In the genomic region with DNA sequence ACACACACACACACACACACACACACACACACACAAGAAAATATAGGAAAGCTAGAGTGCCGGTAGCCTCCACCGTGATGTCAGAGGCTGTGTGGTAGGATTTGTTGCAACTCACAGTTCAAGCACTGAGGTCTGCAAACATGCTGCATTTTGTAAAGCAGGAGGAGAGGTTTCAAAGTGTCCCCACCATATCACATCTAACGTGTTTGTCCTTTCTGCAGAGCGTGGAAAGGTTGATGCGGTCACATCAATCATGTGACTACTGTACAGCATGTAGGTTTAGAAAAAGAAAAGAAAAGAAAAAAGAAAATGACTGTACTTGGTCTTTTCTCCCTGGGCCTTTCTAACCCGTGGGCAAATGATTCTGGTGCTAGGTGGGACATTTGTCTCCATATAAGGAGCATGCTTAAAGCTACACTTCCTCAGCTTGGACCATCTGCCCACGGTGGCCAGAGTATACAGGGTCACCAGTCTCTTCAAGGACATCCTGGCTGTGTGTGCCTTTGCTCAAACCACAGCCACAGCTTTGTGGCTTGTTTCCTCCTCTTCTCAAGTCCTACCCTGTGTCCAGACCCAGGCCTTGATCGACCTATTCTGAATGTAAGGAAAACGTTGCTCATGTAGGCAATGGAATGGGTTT, we compare ENCODE assay signal across 26 mouse cellular contexts. TPM values are rescaled to one million over a fixed set of nuclear protein-coding genes. Genes with fewer than 3 reads are reported as not detected.
DNase-seq lines count a peak whose midpoint lies in the region; TF ChIP-seq lines count a peak whose summit lies in the region.
"Had no signal": no experiment of that assay in that cellular context is flagged by ENCODE, and none has a peak within 500 bp of the region (broad histone marks: within the 10 kb centered on the region; RNA-seq: fewer than 3 reads in every experiment).

No protein-coding gene starts in this region.

- 32% methylated on average over 9 of the region's 9 CpGs for WGBS in spleen, adult 2 months
- WGBS in bone marrow, adult 2 months, result 44% methylated on average over 9 of the region's 9 CpGs
- 62% methylated on average over 9 of the region's 9 CpGs for WGBS in heart, adult 2 months

- peaks cover 56% of the 10 kb centered on the region; the same call in 1 of the 2 replicates for H3K4me1 ChIP-seq in spleen, adult 2 months (ENCODE audit: control insufficient read depth, insufficient read depth, insufficient read length)
- H3K4me1 ChIP-seq in bone marrow, adult 2 months (ENCODE audit: control insufficient read depth, insufficient read depth, low read length), result peaks cover 10% of the 10 kb centered on the region
- no peaks in the 10 kb centered on the region for H3K4me1 ChIP-seq in heart, adult 2 months (ENCODE audit: control insufficient read depth, insufficient read depth, low read length)
- H3K4me1 ChIP-seq: embryonic facial prominence, embryonic 15.5 days had no signal

- DNase-seq in cerebellum, adult 9-10 months, result peak; percentile 43
- no peak for DNase-seq in cerebellum, adult 11 months
- no peak for DNase-seq in spleen, adult 2 months (ENCODE audit: low read depth in 1 of 2, low spot score in 2 of 2)
- no peak for DNase-seq in spleen, postnatal 10 days (ENCODE audit: low spot score in 2 of 2)
- no peak for DNase-seq in heart, adult 2 months
- no peak for DNase-seq in adrenal gland, adult 2 months
- DNase-seq: adrenal gland, postnatal 25 days; cerebellum, adult 9-11 months; forebrain, postnatal 0 days; gastrocnemius, postnatal 10 days; heart, adult 11 months; heart, postnatal 36 days; kidney, postnatal 14 days; lung, embryonic 14.5 days; lung, postnatal 14 days; right cerebral cortex, adult 18-20 months; spleen, adult 18-20 months had no signal

- intact Hi-C loops in heart, adult 2 months (cut with DNase I), result no loop called here

- TF ChIP-seq CTCF in spleen, adult 2 months (IDR thresholded peaks at IDR 0.05; ENCODE audit: extremely low read depth, insufficient read depth, insufficient read length, insufficient replicate concordance), result no peak
- TF ChIP-seq CTCF in bone marrow, adult 2 months (IDR thresholded peaks at IDR 0.05; ENCODE audit: control insufficient read depth, insufficient read depth, low read length), result no peak
- no peak for TF ChIP-seq CTCF in heart, adult 2 months (IDR thresholded peaks at IDR 0.05)

- 0 out of 2 replicates have a peak, but pooled peaks cover 1% of the 10 kb centered on the region for H3K36me3 ChIP-seq in spleen, adult 2 months (ENCODE audit: control insufficient read depth, insufficient read depth, low read length)
- no peaks in the 10 kb centered on the region for H3K36me3 ChIP-seq in heart, adult 2 months (ENCODE audit: control insufficient read depth, insufficient read depth, low read length)
- H3K36me3 ChIP-seq: embryonic facial prominence, embryonic 10.5 days; embryonic facial prominence, embryonic 15.5 days; forebrain, embryonic 12.5 days; limb, embryonic 10.5 days; limb, embryonic 15.5 days; neural tube, embryonic 12.5 days had no signal

- H3K4me3 ChIP-seq in spleen, adult 2 months (ENCODE audit: extremely low read depth, insufficient read depth, insufficient read length), result no peak overlapping the region
- H3K4me3 ChIP-seq in bone marrow, adult 2 months (replicated peaks; ENCODE audit: control insufficient read depth, low read depth, low read length), result no peak overlapping the region
- H3K4me3 ChIP-seq in heart, adult 2 months, result no peak overlapping the region
- H3K4me3 ChIP-seq: embryonic facial prominence, embryonic 10.5 days; embryonic facial prominence, embryonic 15.5 days; forebrain, embryonic 12.5 days; hindbrain, embryonic 12.5 days; limb, embryonic 10.5 days; limb, embryonic 15.5 days; neural tube, embryonic 12.5 days had no signal

- H3K27ac ChIP-seq in spleen, adult 2 months (ENCODE audit: insufficient read depth, low read length), result peak overlapping the region; percentile 69
- peak overlapping the region; percentile 32; the same call in 1 of the 2 replicates for H3K27ac ChIP-seq in bone marrow, adult 2 months (ENCODE audit: control insufficient read depth, insufficient read depth, low read depth, low read length, poor library complexity)
- H3K27ac ChIP-seq in heart, adult 2 months, result no peak overlapping the region
- H3K27ac ChIP-seq: embryonic facial prominence, embryonic 10.5 days; embryonic facial prominence, embryonic 15.5 days; forebrain, embryonic 12.5 days; limb, embryonic 10.5 days; limb, embryonic 15.5 days; liver, embryonic 14.5 days; neural tube, embryonic 12.5 days had no signal

- no peak for TF ChIP-seq EP300 in heart, adult 2 months (IDR thresholded peaks at IDR 0.05; ENCODE audit: insufficient read depth, low read depth, low read length)

- H3K27me3 ChIP-seq in spleen, adult 2 months (ENCODE audit: control insufficient read depth, insufficient read depth, low read length), result no peaks in the 10 kb centered on the region
- H3K27me3 ChIP-seq in heart, adult 2 months (ENCODE audit: control insufficient read depth, insufficient read depth, low read length), result no peaks in the 10 kb centered on the region
- H3K27me3 ChIP-seq: embryonic facial prominence, embryonic 15.5 days; forebrain, embryonic 12.5 days; hindbrain, embryonic 12.5 days; limb, embryonic 15.5 days; neural tube, embryonic 12.5 days had no signal

- no peak overlapping the region for H3K9ac ChIP-seq in heart, adult 2 months (ENCODE audit: low read depth, low read length)
- H3K9ac ChIP-seq: embryonic facial prominence, embryonic 15.5 days; forebrain, embryonic 12.5 days; forebrain, postnatal 0 days; hindbrain, embryonic 12.5 days; limb, embryonic 15.5 days; liver, embryonic 14.5 days; lung, embryonic 14.5 days; neural tube, embryonic 12.5 days had no signal

- no peak for TF ChIP-seq POLR2A in spleen, adult 2 months (IDR thresholded peaks at IDR 0.05; ENCODE audit: low read depth, low read length)
- TF ChIP-seq POLR2A in bone marrow, adult 2 months (IDR thresholded peaks at IDR 0.05; ENCODE audit: borderline replicate concordance, control insufficient read depth, low read depth, low read length), result no peak
- no peak for TF ChIP-seq POLR2A in heart, adult 2 months (IDR thresholded peaks at IDR 0.05; ENCODE audit: insufficient read depth, low read depth, low read length)

- H3K79me2 ChIP-seq in heart, adult 2 months (replicated peaks; ENCODE audit: control insufficient read depth, insufficient read depth, low read length), result no peaks in the 10 kb centered on the region

RNA-seq across cellular contexts. Expression of gene Cyfip2, which starts 6.7 kb away (rescaled TPM):
- polyA plus RNA-seq in spleen, adult 2 months (2012; rRNA removed), result 41.4 and 43.1 TPM in 2 replicates
- 13.4 and 32.6 TPM in 2 replicates for polyA plus RNA-seq in bone marrow, adult 2 months (2011; ENCODE audit: insufficient read depth, insufficient read length, low replicate concordance, missing spikeins)
- 10 to 100 TPM; 55.2 to 68.8 TPM for total RNA-seq in heart, adult 2 months (2021)
- polyA plus RNA-seq in heart, adult 2 months (2012; rRNA removed), result 28.8 and 30.5 TPM in 2 replicates
- total RNA-seq in adrenal gland, adult 2 months (2021), result 10 to 100 TPM; 68.1 to 95.2 TPM
- 24.4 and 34.7 TPM in 2 replicates for polyA plus RNA-seq in adrenal gland, adult 2 months (2012; rRNA removed)
